Mouse (Mus musculus) spleen, adult 2 months (tissue): ENCODE data around the gene Hes5.

Experiments used
- CTCF ChIP-seq: fragments of 200-500 bp; IDR thresholded peaks from 2 replicates; pipeline ENCODE4 v1.5.1; 2011; ENCODE audit warnings: mild to moderate bottlenecking, inconsistent platforms; ENCODE audit not compliant: insufficient read depth, insufficient read length, insufficient replicate concordance; ENCODE audit errors: extremely low read depth
- POLR2A ChIP-seq: fragments of 200-500 bp; IDR thresholded peaks from 2 replicates; pipeline ENCODE4 v1.6.1; 2011; ENCODE audit warnings: low read depth, low read length, inconsistent platforms

DNA sequence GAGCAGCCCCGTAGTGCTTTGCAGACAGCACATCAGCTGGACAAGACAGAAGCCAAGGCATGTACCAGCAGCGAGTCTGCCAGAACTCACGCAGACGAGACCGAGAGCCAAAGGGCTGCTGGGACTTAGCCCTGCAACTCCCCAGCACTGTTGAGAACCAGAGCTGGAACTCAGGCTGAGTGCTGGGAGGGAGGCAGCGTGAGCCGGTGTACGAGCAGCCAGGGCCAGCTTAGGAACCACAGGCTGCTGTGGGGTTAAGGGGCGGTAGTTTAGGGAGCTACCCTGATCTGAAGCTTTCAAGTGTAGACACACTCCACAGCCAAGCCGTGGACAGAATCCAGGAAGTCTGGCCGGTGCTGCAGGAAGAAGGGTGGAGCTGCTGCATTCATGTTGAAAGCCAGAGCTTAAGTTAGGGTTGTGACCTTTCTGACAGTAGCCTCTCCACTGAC is 13.5 kb downstream of the Hes5 start:
- TF ChIP-seq CTCF (no peak), POLR2A (no peak)
